In genomic region chr19:42429410-42429809, GRCm38 (mm10) we compare ENCODE assay signal across 8 mouse cellular contexts. TPM values are rescaled to one million over a fixed set of nuclear protein-coding genes. Genes with fewer than 3 reads are reported as not detected.
DNase-seq lines count a peak whose midpoint lies in the region; ATAC-seq and TF ChIP-seq lines count a peak whose summit lies in the region.

No protein-coding gene starts in this region.

- H3K36me3 ChIP-seq in kidney, embryonic 16.5 days (ENCODE audit: insufficient read depth, low read length), result no peaks in the 10 kb centered on the region
- no peaks in the 10 kb centered on the region for H3K36me3 ChIP-seq in limb, embryonic 11.5 days (ENCODE audit: control insufficient read depth, insufficient read depth, low read length)

- H3K4me3 ChIP-seq in kidney, embryonic 16.5 days (ENCODE audit: low read length), result no peak overlapping the region
- H3K4me3 ChIP-seq in bone marrow macrophage, adult 2 months (ENCODE audit: insufficient read depth, low read length), result no peak overlapping the region
- H3K4me3 ChIP-seq in limb, embryonic 11.5 days (ENCODE audit: low read depth, low read length), result no peak overlapping the region

- TF ChIP-seq CTCF in bone marrow macrophage, adult 2 months (IDR thresholded peaks at IDR 0.05; ENCODE audit: low read depth, low read length), result peak; percentile 69

- no peak for ATAC-seq in kidney, embryonic 16.5 days (ENCODE audit: low FRiP score, low TSS enrichment)
- peak; percentile 45; the same call in 1 of the 2 replicates for ATAC-seq in frontal cortex, adult (ENCODE audit: low TSS enrichment)
- no peak for ATAC-seq in limb, embryonic 11.5 days (ENCODE audit: insufficient number of reproducible peaks, low FRiP score, low TSS enrichment, low read depth)

- peaks cover 12% of the 10 kb centered on the region for H3K4me1 ChIP-seq in kidney, embryonic 16.5 days (ENCODE audit: insufficient read depth, low read length)
- no peaks in the 10 kb centered on the region for H3K4me1 ChIP-seq in bone marrow macrophage, adult 2 months (ENCODE audit: control insufficient read depth, insufficient read depth, low read length)
- H3K4me1 ChIP-seq in limb, embryonic 11.5 days (ENCODE audit: control insufficient read depth, insufficient read depth, low read length), result peaks cover 6% of the 10 kb centered on the region

- DNase-seq in kidney, adult 11 months, result peak; percentile 24
- peak; percentile 86 for DNase-seq in ES-CJ7 (ENCODE audit: low read depth, low spot score)
- peak; percentile 74 for DNase-seq in limb, embryonic 11.5 days (ENCODE audit: low spot score)
- DNase-seq in right cerebral cortex, postnatal 10 days (ENCODE audit: low spot score in 2 of 2), result peak; percentile 61 to 72
- no peak for DNase-seq in urinary bladder, postnatal 4 days (ENCODE audit: low spot score in 2 of 2)

- 18% methylated on average over 3 of the region's 3 CpGs for WGBS in kidney, embryonic 16.5 days
- WGBS in limb, embryonic 11.5 days, result 17% methylated on average over 3 of the region's 3 CpGs

- H3K9me3 ChIP-seq in kidney, embryonic 16.5 days (ENCODE audit: low read length), result no peaks in the 10 kb centered on the region
- H3K9me3 ChIP-seq in limb, embryonic 11.5 days (ENCODE audit: control insufficient read depth, low read length), result no peaks in the 10 kb centered on the region

- H3K27me3 ChIP-seq in kidney, embryonic 16.5 days (ENCODE audit: insufficient read depth, low read length), result peaks cover 52% of the 10 kb centered on the region
- peaks cover 43% of the 10 kb centered on the region for H3K27me3 ChIP-seq in limb, embryonic 11.5 days (ENCODE audit: control insufficient read depth, insufficient read depth, low read length)

- H3K4me2 ChIP-seq in kidney, embryonic 16.5 days (replicated peaks; ENCODE audit: low read depth, low read length), result no peak overlapping the region
- no peak overlapping the region for H3K4me2 ChIP-seq in limb, embryonic 11.5 days (ENCODE audit: low read depth, severe bottlenecking)

- H3K9ac ChIP-seq in kidney, embryonic 16.5 days (replicated peaks; ENCODE audit: low read length), result no peak overlapping the region
- no peak overlapping the region for H3K9ac ChIP-seq in limb, embryonic 11.5 days (ENCODE audit: low read length)

- TF ChIP-seq POLR2A in bone marrow macrophage, adult 2 months (IDR thresholded peaks at IDR 0.05; ENCODE audit: borderline replicate concordance, low read depth, low read length), result no peak

- no peak overlapping the region for H3K27ac ChIP-seq in kidney, embryonic 16.5 days (ENCODE audit: low read length)
- H3K27ac ChIP-seq in bone marrow macrophage, adult 2 months (ENCODE audit: insufficient read depth, low read depth, low read length), result no peak overlapping the region
- no peak overlapping the region for H3K27ac ChIP-seq in limb, embryonic 11.5 days (replicated peaks; ENCODE audit: low read depth, low read length)

RNA-seq across cellular contexts. Expression of gene Crtac1, which starts 2.2 kb away (rescaled TPM):
- polyA plus RNA-seq in kidney, embryonic 16.5 days (2015; fragmentation: Nextera tagmentation; extraction: Ambion mirVana), result 6.0 and 6.2 TPM in 2 replicates
- polyA plus RNA-seq in bone marrow macrophage, adult 2 months (2012; ENCODE audit: insufficient read depth, insufficient read length, missing spikeins), result not detected in 2 replicates
- 1.2 and 1.7 TPM in 2 replicates for polyA plus RNA-seq in limb, embryonic 11.5 days (2014; fragmentation: Nextera tagmentation; extraction: Ambion mirVana)

Comparison
In these comparisons a context has a peak if more than half of its experiments do, and no peak if none do; other contexts are left out.
1. DNase-seq: peak in kidney, adult 11 months (single experiment), ES-CJ7 (single experiment), limb, embryonic 11.5 days (single experiment) and right cerebral cortex, postnatal 10 days (2 of 2); none in urinary bladder, postnatal 4 days (0 of 2).